Mouse (Mus musculus) forebrain, embryonic 14.5 days (tissue): ENCODE results near the gene Uroc1. TPM values are rescaled to one million over a fixed set of nuclear protein-coding genes. Genes with fewer than 3 reads are reported as not detected.

Experiments
- ATAC-seq: fragments of 200-750 bp; cut with Nextera tagmentation; 2 replicates; pipeline ENCODE4 v1.8.0; 2017; ENCODE audit warnings: mild to moderate bottlenecking, moderate library complexity
- DNase-seq: peaks from one replicate; pipeline ENCODE4 v3.0.0-alpha.2; 2015; ENCODE audit warnings: low spot score
- H3K27ac ChIP-seq: fragments of 300-500 bp; sonication (generic); 2 replicates; pipeline ENCODE4 v1.5.1; 2014; ENCODE audit warnings: low read depth, mild to moderate bottlenecking, control low read depth, low read length, moderate library complexity
- H3K27me3 ChIP-seq: fragments of 300-500 bp; sonication (generic); replicated peaks from 2 replicates; pipeline ENCODE4 v1.6.1; 2014; ENCODE audit warnings: low read length, control low read depth, mixed read lengths; ENCODE audit not compliant: control insufficient read depth, insufficient read depth
- H3K36me3 ChIP-seq: fragments of 300-500 bp; sonication (generic); 2 replicates; pipeline ENCODE4 v1.6.1; 2014; ENCODE audit warnings: low read length, control low read depth; ENCODE audit not compliant: control insufficient read depth, insufficient read depth
- H3K4me1 ChIP-seq: fragments of 300-500 bp; sonication (generic); 2 replicates; pipeline ENCODE4 v1.6.1; 2014; ENCODE audit warnings: antibody characterized with exemption, low read length, control low read depth; ENCODE audit not compliant: control insufficient read depth, insufficient read depth
- H3K4me2 ChIP-seq: fragments of 300-500 bp; sonication (generic); 2 replicates; pipeline ENCODE4 v1.6.1; 2014; ENCODE audit warnings: mild to moderate bottlenecking, control low read depth, low read length
- H3K4me3 ChIP-seq: fragments of 300-500 bp; sonication (generic); 2 replicates; pipeline ENCODE4 v1.5.1; 2014; ENCODE audit warnings: low read depth, low read length, control low read depth
- H3K9ac ChIP-seq: fragments of 300-500 bp; sonication (generic); 2 replicates; pipeline ENCODE4 v1.6.1; 2014; ENCODE audit warnings: mild to moderate bottlenecking, low read length, control low read depth, moderate library complexity
- H3K9me3 ChIP-seq: fragments of 300-500 bp; sonication (generic); replicated peaks from 2 replicates; pipeline ENCODE4 v1.6.1; 2016; ENCODE audit warnings: low read length, control low read depth, mixed read lengths; ENCODE audit not compliant: control insufficient read depth
- WGBS: fragments of 180-500 bp; shearing (Covaris S2); extraction: QIAGEN DNeasy Blood & Tissue Kit; methylation state at CpG from one replicate; pipeline ENCODE4 v1.1.7; 2014; 5-methylcytosine and 5-hydroxymethylcytosine counted together
- polyA plus RNA-seq: library from polyadenylated mRNA; unstranded; fragments of >200 nt; fragmentation: Nextera tagmentation; extraction: Ambion mirVana; gene quantifications from 2 replicates; pipeline ENCODE4 v1.2.1, GENCODE M21; 2014

The Uroc1 gene
- polyA plus RNA-seq, 1 experiment from 2014 or later, result not detected

DNA sequence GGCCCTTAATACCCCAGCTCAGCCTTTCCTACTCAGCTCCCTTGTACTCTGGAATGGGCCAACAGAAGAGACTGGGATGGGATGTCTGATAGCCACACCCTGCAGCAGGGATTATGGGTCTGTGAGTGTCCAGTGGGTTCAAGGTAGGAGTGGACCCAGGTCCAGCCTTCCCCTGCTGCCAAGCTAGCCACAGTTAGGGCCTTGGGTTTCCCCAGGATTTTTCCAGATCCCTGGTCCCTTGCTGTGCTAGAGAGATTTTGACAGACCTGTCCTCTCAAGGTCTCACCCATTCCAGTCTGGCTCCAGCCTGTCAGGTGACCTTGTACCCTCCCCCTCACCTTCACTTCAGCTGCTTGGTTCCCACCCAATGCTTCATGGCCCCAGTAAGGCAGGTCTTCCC lies 75.5 kb downstream of the Uroc1 start:
- H3K27ac ChIP-seq, result no peak overlapping the region
- ATAC-seq, result no peak

DNA sequence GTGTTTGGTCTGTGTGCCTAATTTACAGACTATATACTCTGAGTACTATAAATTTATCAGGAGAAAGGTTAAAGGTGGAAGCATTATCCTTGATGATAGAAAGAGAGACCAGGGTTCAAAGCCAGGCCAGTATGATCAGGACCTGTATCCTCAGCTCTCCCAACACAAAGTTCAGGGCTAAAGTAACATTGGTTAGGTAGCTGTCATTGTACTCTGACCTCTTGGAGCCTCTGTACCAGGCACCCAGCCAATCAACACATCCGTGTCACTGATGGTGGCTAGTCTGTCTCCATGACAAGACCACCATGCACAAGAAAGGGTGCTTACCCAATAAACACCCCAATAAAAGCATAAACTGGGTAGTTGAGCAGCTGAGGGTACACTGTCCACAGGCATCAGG lies 77.9 kb downstream of the Uroc1 start:
- DNase-seq, result no peak
- Histone ChIP-seq H3K4me3 (no peak overlapping the region), H3K9me3 (no peaks in the 10 kb centered on the region), H3K27me3 (no peaks in the 10 kb centered on the region), H3K27ac (no peak overlapping the region), H3K9ac (no peak overlapping the region), H3K36me3 (no peaks in the 10 kb centered on the region), H3K4me1 (no peaks in the 10 kb centered on the region), H3K4me2 (no peak overlapping the region)
- no peak for ATAC-seq
- WGBS, result 81% methylated on average over 1 of the region's 1 CpGs

More for the DNA sequence above, 75.5 kb downstream of the Uroc1 start:
- H3K36me3 ChIP-seq, result peaks cover 17% of the 10 kb centered on the region; the same call in 1 of the 2 replicates
- no peak for DNase-seq
- no peak overlapping the region for H3K4me3 ChIP-seq
- no peaks in the 10 kb centered on the region for H3K27me3 ChIP-seq
- no peaks in the 10 kb centered on the region for H3K9me3 ChIP-seq
- no peak overlapping the region for H3K9ac ChIP-seq
- no peaks in the 10 kb centered on the region for H3K4me1 ChIP-seq
- no peak overlapping the region for H3K4me2 ChIP-seq

GRCm38 (mm10) chr6:90411926-90412325 lies 78.8 kb downstream of the Uroc1 start:
- Histone ChIP-seq H3K27me3 (no peaks in the 10 kb centered on the region), H3K4me2 (no peak overlapping the region), H3K4me3 (no peak overlapping the region), H3K36me3 (no peaks in the 10 kb centered on the region), H3K9me3 (no peaks in the 10 kb centered on the region), H3K9ac (no peak overlapping the region), H3K27ac (no peak overlapping the region), H3K4me1 (no peaks in the 10 kb centered on the region)
- ATAC-seq (no peak), DNase-seq (no peak)
- 87% methylated on average over 7 of the region's 7 CpGs for WGBS

Other genes with a start within 250 kb of the Uroc1 start
- not detected in 2 replicates for gene Vmn1r50, start 231.9 kb upstream of the Uroc1 start, polyA plus RNA-seq
- gene Vmn1r51, start 210.7 kb upstream of the Uroc1 start, polyA plus RNA-seq, result not detected in 2 replicates
- not detected in 2 replicates for gene Vmn1r52, start 158.5 kb upstream of the Uroc1 start, polyA plus RNA-seq
- not detected in 2 replicates for gene V1ra8, start 130.5 kb upstream of the Uroc1 start, polyA plus RNA-seq
- not detected in 2 replicates for gene Vmn1r53, start 108.8 kb upstream of the Uroc1 start, polyA plus RNA-seq
- not detected in 2 replicates for gene Vmn1r54, start 87.0 kb upstream of the Uroc1 start, polyA plus RNA-seq
- not detected in 2 replicates for gene BC048671, start 32.1 kb upstream of the Uroc1 start, polyA plus RNA-seq
- not detected in 2 replicates for gene Chst13, start 8.1 kb upstream of the Uroc1 start, polyA plus RNA-seq
- gene Zxdc, start 36.2 kb downstream of the Uroc1 start, polyA plus RNA-seq, result 13.4 and 14.0 TPM in 2 replicates
- 3.0 and 3.1 TPM in 2 replicates for gene Cfap100, start 95.5 kb downstream of the Uroc1 start, polyA plus RNA-seq
- 10.3 and 12.0 TPM in 2 replicates for gene Klf15, start 129.3 kb downstream of the Uroc1 start, polyA plus RNA-seq
- 15.8 and 24.1 TPM in 2 replicates for gene Aldh1l1, start 153.1 kb downstream of the Uroc1 start, polyA plus RNA-seq